Mouse (Mus musculus) kidney, embryonic 14.5 days (tissue): ENCODE data around the gene 5330417C22Rik. TPM values are rescaled to one million over a fixed set of nuclear protein-coding genes. Genes with fewer than 3 reads are reported as not detected.

Experiments
- ATAC-seq: fragments of 200-750 bp; cut with Nextera tagmentation; 2 replicates; pipeline ENCODE4 v1.8.0; 2017; ENCODE audit warnings: moderate number of reproducible peaks, mild to moderate bottlenecking, moderate TSS enrichment, moderate library complexity; ENCODE audit not compliant: low FRiP score, low TSS enrichment
- H3K27ac ChIP-seq: fragments of 300-500 bp; sonication (generic); 2 replicates; pipeline ENCODE4 v1.5.1; 2014; ENCODE audit warnings: low read depth, mild to moderate bottlenecking, low read length, moderate library complexity, mixed read lengths
- H3K27me3 ChIP-seq: fragments of 300-500 bp; sonication (generic); 2 replicates; pipeline ENCODE4 v1.6.1; 2014; ENCODE audit warnings: mild to moderate bottlenecking, low read length; ENCODE audit not compliant: control insufficient read depth, insufficient read depth
- H3K36me3 ChIP-seq: fragments of 300-500 bp; sonication (generic); 2 replicates; pipeline ENCODE4 v1.6.1; 2014; ENCODE audit warnings: low read length, mixed read lengths; ENCODE audit not compliant: control insufficient read depth, insufficient read depth
- H3K4me1 ChIP-seq: fragments of 300-500 bp; sonication (generic); 2 replicates; pipeline ENCODE4 v1.6.1; 2014; ENCODE audit warnings: low read length, mixed read lengths; ENCODE audit not compliant: control insufficient read depth, insufficient read depth
- H3K4me2 ChIP-seq: fragments of 300-500 bp; sonication (generic); replicated peaks from 2 replicates; pipeline ENCODE4 v1.6.1; 2014; ENCODE audit warnings: low read depth, mild to moderate bottlenecking, low read length
- H3K4me3 ChIP-seq: fragments of 300-500 bp; sonication (generic); 2 replicates; pipeline ENCODE4 v1.5.1; 2014; ENCODE audit warnings: mild to moderate bottlenecking, low read length
- H3K9ac ChIP-seq: fragments of 300-500 bp; sonication (generic); 2 replicates; pipeline ENCODE4 v1.6.1; 2014; ENCODE audit warnings: low read depth, mild to moderate bottlenecking, low read length, moderate library complexity
- H3K9me3 ChIP-seq: fragments of 300-500 bp; sonication (generic); 2 replicates; pipeline ENCODE4 v1.6.1; 2016; ENCODE audit warnings: low read length; ENCODE audit not compliant: control insufficient read depth
- WGBS: fragments of 180-500 bp; shearing (Covaris S2); extraction: QIAGEN DNeasy Blood & Tissue Kit; methylation state at CpG from one replicate; pipeline ENCODE4 v1.1.7; 2014; 5-methylcytosine and 5-hydroxymethylcytosine counted together
- polyA plus RNA-seq: library from polyadenylated mRNA; unstranded; fragments of >200 nt; fragmentation: Nextera tagmentation; extraction: Ambion mirVana; gene quantifications from 2 replicates; pipeline ENCODE4 v1.2.1, GENCODE M21; 2014

5330417C22Rik gene
- polyA plus RNA-seq, 1 experiment from 2014 or later = 2.0 TPM

DNA sequence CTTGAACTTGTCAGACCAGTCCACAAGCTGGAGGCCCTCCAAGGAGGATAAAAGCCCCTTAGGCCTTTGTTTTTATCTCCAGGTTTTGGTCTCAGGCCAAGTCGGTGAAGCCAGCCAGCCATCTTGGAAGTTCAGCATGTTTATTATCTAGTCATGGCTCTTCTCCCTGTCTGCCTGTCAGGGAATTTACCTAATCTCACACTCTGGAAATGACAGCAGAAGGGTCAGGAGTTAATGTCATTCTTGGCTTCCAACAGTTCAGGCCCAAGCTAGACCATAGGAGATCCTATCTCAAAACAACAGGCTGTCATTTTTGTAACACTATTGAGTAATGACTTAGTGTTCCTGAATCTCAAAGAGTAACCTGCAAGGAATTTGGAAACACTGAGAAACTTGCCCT is 82.2 kb downstream of the 5330417C22Rik start:
- WGBS = 70% methylated on average over 1 of the region's 1 CpGs
- no peak for ATAC-seq
- no peaks in the 10 kb centered on the region for H3K9me3 ChIP-seq

GRCm38 (mm10) chr3:108451969-108452368 is 84.4 kb downstream of the 5330417C22Rik start:
- Histone ChIP-seq H3K27ac (no peak overlapping the region), H3K36me3 (no peaks in the 10 kb centered on the region), H3K27me3 (no peaks in the 10 kb centered on the region), H3K4me1 (no peaks in the 10 kb centered on the region), H3K9ac (no peak overlapping the region), H3K9me3 (no peaks in the 10 kb centered on the region), H3K4me2 (no peak overlapping the region), H3K4me3 (no peak overlapping the region)
- ATAC-seq = no peak
- 96% methylated on average over 2 of the region's 2 CpGs for WGBS

More for the DNA sequence above, 82.2 kb downstream of the 5330417C22Rik start:
- Histone ChIP-seq H3K36me3 (no peaks in the 10 kb centered on the region), H3K27me3 (no peaks in the 10 kb centered on the region), H3K4me3 (no peak overlapping the region), H3K27ac (no peak overlapping the region), H3K9ac (no peak overlapping the region), H3K4me2 (no peak overlapping the region), H3K4me1 (no peaks in the 10 kb centered on the region)

DNA sequence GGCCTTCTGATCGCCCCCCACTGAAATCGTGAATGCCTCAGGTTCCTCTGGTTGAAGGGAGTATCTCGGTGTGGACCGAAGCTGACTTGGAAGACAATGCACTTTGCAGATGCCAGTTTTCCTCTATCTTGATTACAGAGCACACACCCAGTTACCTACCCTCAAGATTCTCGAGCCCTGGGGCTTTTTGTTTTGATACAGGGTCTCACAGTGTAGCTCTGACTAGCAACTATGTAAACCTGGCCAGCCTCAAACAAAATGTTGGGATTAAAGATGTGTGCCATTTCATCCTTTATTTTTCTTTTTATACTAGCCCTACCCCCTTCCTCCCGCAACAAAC is 91.0 kb downstream of the 5330417C22Rik start:
- 16% methylated on average over 6 of the region's 6 CpGs for WGBS

DNA sequence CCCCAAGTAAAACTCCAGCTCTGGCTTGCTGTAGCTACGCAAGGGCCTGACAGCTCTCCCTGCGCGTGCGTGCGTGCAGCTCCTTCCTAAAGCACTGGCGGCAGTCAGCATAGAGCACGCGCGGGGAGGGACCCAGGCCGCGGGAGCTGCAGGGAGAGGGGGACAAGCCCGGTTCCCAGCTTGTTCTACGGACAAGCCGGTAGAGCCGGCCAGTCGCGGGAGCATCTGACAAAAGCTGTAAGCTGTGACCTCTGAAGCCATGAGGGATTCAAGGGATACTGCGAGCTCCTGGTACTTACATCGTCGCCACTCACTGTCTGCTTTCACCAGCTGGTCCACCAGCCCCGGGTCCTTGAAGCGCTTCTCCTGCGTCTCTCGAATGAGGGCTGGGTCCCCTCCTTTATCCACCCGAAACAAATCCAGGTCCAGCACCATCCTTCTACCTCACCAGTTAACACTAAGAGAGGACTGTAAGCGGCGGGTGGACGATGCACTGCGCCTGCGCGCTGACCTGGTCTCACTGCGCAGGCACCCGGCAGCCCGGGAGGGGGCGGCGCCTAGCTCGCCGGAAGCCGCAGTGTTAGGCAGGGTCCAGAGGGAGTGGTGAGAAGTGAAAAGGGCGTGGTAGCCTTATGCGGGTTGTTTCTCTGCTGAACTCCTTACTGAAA is 91.5 kb downstream of the 5330417C22Rik start, which contains the start of gene Sars:
Sars (minus strand) TSS at position 512 of the 668 bp plus-strand sequence.
- 0 out of 2 replicates have a peak, but pooled peaks cover 3% of the 10 kb centered on the region for H3K36me3 ChIP-seq
- H3K4me1 ChIP-seq = peaks cover 20% of the 10 kb centered on the region
- no peaks in the 10 kb centered on the region for H3K9me3 ChIP-seq
- no peaks in the 10 kb centered on the region for H3K27me3 ChIP-seq
- under 1% methylated on average over 41 of the region's 41 CpGs for WGBS
- H3K4me3 ChIP-seq = peak within 1 kb of the TSS; percentile 88
- ATAC-seq = peak; percentile 99
- peak within 1 kb of the TSS; percentile 88 for H3K27ac ChIP-seq
- H3K4me2 ChIP-seq = peak within 1 kb of the TSS; percentile 92
- H3K9ac ChIP-seq = peak within 1 kb of the TSS; percentile 79

More for the DNA sequence above, 91.0 kb downstream of the 5330417C22Rik start:
- Histone ChIP-seq H3K36me3 (0 out of 2 replicates have a peak, but pooled peaks cover 3% of the 10 kb centered on the region), H3K4me2 (peak overlapping the region; percentile 92), H3K9me3 (no peaks in the 10 kb centered on the region), H3K27me3 (no peaks in the 10 kb centered on the region), H3K27ac (peak overlapping the region; percentile 34; the same call in 1 of the 2 replicates), H3K9ac (peak overlapping the region; percentile 79; the same call in 1 of the 2 replicates), H3K4me1 (peaks cover 20% of the 10 kb centered on the region), H3K4me3 (peak overlapping the region; percentile 88)
- ATAC-seq = peak; percentile 25; the same call in 1 of the 2 replicates

GRCm38 (mm10) chr3:108444029-108444428 is 92.3 kb downstream of the 5330417C22Rik start:
- Histone ChIP-seq H3K27ac (no peak overlapping the region), H3K9ac (peak overlapping the region; percentile 79)

DNA sequence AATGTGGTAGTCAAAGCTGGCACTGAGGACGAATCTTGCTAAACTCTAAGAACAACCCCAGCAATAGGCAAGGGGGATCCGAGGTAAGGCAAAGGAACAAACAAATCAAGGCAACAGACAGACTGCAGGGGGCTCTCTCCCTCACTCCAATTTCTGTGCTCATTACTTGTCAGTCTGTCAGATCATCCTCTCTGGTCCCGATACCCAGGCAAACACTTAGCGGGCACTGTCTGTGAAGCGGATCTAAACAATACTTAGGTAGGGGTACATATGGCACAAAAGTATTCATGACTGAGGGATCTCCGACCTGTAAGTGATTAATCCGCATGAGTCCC is 100.0 kb downstream of the 5330417C22Rik start:
- H3K27ac ChIP-seq = no peak overlapping the region
- no peaks in the 10 kb centered on the region for H3K27me3 ChIP-seq
- H3K4me2 ChIP-seq = no peak overlapping the region
- 85% methylated on average over 7 of the region's 7 CpGs for WGBS
- H3K4me1 ChIP-seq = no peaks in the 10 kb centered on the region
- no peaks in the 10 kb centered on the region for H3K9me3 ChIP-seq
- no peak for ATAC-seq
- peaks cover 52% of the 10 kb centered on the region for H3K36me3 ChIP-seq
- no peak overlapping the region for H3K9ac ChIP-seq
- no peak overlapping the region for H3K4me3 ChIP-seq

More at GRCm38 (mm10) chr3:108444029-108444428, 92.3 kb downstream of the 5330417C22Rik start:
- 20% methylated on average over 8 of the region's 8 CpGs for WGBS
- Histone ChIP-seq H3K4me3 (peak overlapping the region; percentile 88), H3K4me2 (peak overlapping the region; percentile 92), H3K36me3 (0 out of 2 replicates have a peak, but pooled peaks cover 3% of the 10 kb centered on the region), H3K9me3 (no peaks in the 10 kb centered on the region), H3K27me3 (no peaks in the 10 kb centered on the region), H3K4me1 (peaks cover 20% of the 10 kb centered on the region)
- ATAC-seq = no peak

DNA sequence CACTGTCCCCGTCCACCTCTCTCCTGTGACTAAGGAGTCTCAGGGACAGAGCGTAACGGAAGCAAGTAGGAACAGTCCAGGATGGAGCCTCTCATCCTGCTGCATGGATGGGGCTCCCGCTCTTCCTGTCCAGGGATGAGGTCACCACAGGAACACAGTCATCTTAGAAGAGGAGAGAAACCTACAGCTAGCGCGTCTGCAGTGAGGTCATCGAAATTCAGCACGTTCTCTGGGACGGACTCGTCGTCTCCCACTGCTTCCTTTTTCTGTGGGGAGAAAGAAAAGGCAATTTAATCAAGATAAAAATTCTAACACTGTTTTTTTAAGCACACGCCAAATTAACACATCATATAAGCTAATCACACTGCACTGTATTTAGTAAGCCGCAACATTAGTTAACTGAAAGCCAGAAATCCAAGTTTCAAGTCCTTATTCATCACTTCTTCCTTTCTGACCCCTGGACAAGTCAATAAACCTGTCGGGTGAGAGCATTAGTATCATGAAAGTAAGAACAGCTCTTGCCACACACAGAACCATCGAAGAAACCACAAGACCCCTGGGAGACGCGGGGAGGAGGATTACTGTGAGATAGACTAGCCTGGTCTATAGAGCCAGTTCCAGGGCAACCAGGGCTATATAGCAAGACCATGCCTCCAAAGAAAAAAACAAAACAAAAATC is 100.5 kb downstream of the 5330417C22Rik start:
- Histone ChIP-seq H3K27ac (no peak overlapping the region), H3K9me3 (no peaks in the 10 kb centered on the region), H3K36me3 (peaks cover 57% of the 10 kb centered on the region), H3K27me3 (no peaks in the 10 kb centered on the region), H3K4me1 (no peaks in the 10 kb centered on the region), H3K4me2 (no peak overlapping the region), H3K9ac (no peak overlapping the region), H3K4me3 (no peak overlapping the region)
- ATAC-seq = no peak
- WGBS = 86% methylated on average over 17 of the region's 17 CpGs

- no peak overlapping the region for H3K27ac ChIP-seq
- no peaks in the 10 kb centered on the region for H3K9me3 ChIP-seq
- 0 out of 2 replicates have a peak overlapping the region, but pooled peaks have one; percentile 7 for H3K9ac ChIP-seq
- H3K4me3 ChIP-seq = no peak overlapping the region
- H3K36me3 ChIP-seq = peaks cover 73% of the 10 kb centered on the region
- H3K4me1 ChIP-seq = no peaks in the 10 kb centered on the region
- 54% methylated on average over 19 of the region's 19 CpGs for WGBS
- ATAC-seq = no peak
- no peak overlapping the region for H3K4me2 ChIP-seq
- no peaks in the 10 kb centered on the region for H3K27me3 ChIP-seq
Observed at GRCm38 (mm10) chr3:108433881-108434495, 102.3 kb downstream of the 5330417C22Rik start.
